Mouse (Mus musculus) spleen, adult 18-20 months (tissue): ENCODE measurements around the gene Rxra.

ENCODE experiments used
- DNase-seq, 2 experiments: peaks; one replicate each; pipeline ENCODE4 v3.0.0; 2022; ENCODE audit warnings: mixed read lengths in 2 of 2

The Rxra gene

GRCm38 (mm10) chr2:27671633-27672091 is 4.6 kb upstream of the Rxra start:
- no peak for DNase-seq

GRCm38 (mm10) chr2:27676478-27677325 is 462 bp downstream of the Rxra start:
- DNase-seq, result peak; percentile 46 to 55

GRCm38 (mm10) chr2:27677411-27678310 is 1.4 kb downstream of the Rxra start:
- DNase-seq, result peak in 1 of 2 experiments; percentile 32

- DNase-seq, result no peak
Observed at GRCm38 (mm10) chr2:27678331-27678730, 2.1 kb downstream of the Rxra start.

- DNase-seq, result no peak
Observed at GRCm38 (mm10) chr2:27678836-27679480, 2.7 kb downstream of the Rxra start.

GRCm38 (mm10) chr2:27679621-27680025 is 3.4 kb downstream of the Rxra start:
- no peak for DNase-seq

- no peak for DNase-seq
Observed at GRCm38 (mm10) chr2:27680058-27680457, 3.8 kb downstream of the Rxra start.

GRCm38 (mm10) chr2:27680595-27680994 is 4.4 kb downstream of the Rxra start:
- DNase-seq, result no peak

- DNase-seq, result no peak
Observed at GRCm38 (mm10) chr2:27681426-27681825, 5.2 kb downstream of the Rxra start.

- no peak for DNase-seq
Observed at GRCm38 (mm10) chr2:27682096-27682495, 5.9 kb downstream of the Rxra start.

GRCm38 (mm10) chr2:27684017-27684657 is 7.9 kb downstream of the Rxra start:
- no peak for DNase-seq

- no peak for DNase-seq
Observed at GRCm38 (mm10) chr2:27685917-27686316, 9.7 kb downstream of the Rxra start.

GRCm38 (mm10) chr2:27686335-27686734 is 10.1 kb downstream of the Rxra start:
- no peak for DNase-seq

- DNase-seq, result no peak
Observed at GRCm38 (mm10) chr2:27687041-27687440, 10.8 kb downstream of the Rxra start.

- no peak for DNase-seq
Observed at GRCm38 (mm10) chr2:27687973-27688372, 11.7 kb downstream of the Rxra start.

GRCm38 (mm10) chr2:27690714-27691113 is 14.5 kb downstream of the Rxra start:
- DNase-seq, result no peak

- no peak for DNase-seq
Observed at GRCm38 (mm10) chr2:27691139-27691720, 15.0 kb downstream of the Rxra start.

GRCm38 (mm10) chr2:27692608-27693007 is 16.4 kb downstream of the Rxra start:
- no peak for DNase-seq

GRCm38 (mm10) chr2:27693684-27694083 is 17.4 kb downstream of the Rxra start:
- peak in 1 of 2 experiments; percentile 21 for DNase-seq

GRCm38 (mm10) chr2:27699574-27699973 is 23.3 kb downstream of the Rxra start:
- DNase-seq, result peak; percentile 14 to 24

- DNase-seq, result no peak
Observed at GRCm38 (mm10) chr2:27702283-27702682, 26.0 kb downstream of the Rxra start.
